ENCODE assay signal across 7 mouse cellular contexts in the genomic region with DNA sequence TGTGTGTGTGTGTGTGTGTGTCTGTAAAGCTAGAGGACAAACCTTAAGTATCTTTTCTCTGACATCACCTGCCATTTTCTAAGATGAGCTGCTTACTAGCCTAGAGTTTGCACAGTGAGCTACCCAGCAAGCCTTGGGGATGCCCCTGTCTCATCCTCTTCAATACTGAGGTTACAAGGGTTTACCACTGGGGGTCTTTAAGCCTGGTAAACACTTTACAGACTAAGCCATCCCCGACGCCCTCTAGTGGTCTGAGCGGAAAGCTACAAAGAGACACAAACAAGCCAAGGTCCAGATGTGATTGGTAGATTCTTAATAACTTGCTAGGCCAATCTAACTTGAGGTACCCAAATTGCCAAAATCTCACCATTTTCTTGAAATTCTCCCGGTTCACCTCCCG.
DNase-seq lines count a peak whose midpoint lies in the region.

No protein-coding gene starts in this region.

- peak; percentile 44 for DNase-seq in left cerebral cortex, postnatal 4 days
- no peak for DNase-seq in left cerebral cortex, adult 18-20 months (ENCODE audit: low spot score in 2 of 2)
- DNase-seq in NIH3T3 (ENCODE audit: low read depth) = peak; percentile 3
- peak; percentile 82 for DNase-seq in embryo, embryonic 11 days
- peak; percentile 88 for DNase-seq in retina, embryonic 14.5 days (ENCODE audit: low spot score)
- DNase-seq in layer of hippocampus, adult 8-10 months (ENCODE audit: low spot score in 2 of 2) = no peak
- DNase-seq in frontal cortex, postnatal 25 days (ENCODE audit: low spot score in 2 of 2) = no peak

- intact Hi-C loops in left cerebral cortex, postnatal 4 days (cut with DNase I) = no loop called here

Comparison
In these comparisons a context has a peak if more than half of its experiments do, and no peak if none do; other contexts are left out.
1. DNase-seq: peak in left cerebral cortex, postnatal 4 days (single experiment), NIH3T3 (single experiment), embryo, embryonic 11 days (single experiment) and retina, embryonic 14.5 days (single experiment); none in left cerebral cortex, adult 18-20 months (0 of 2), layer of hippocampus, adult 8-10 months (0 of 2) and frontal cortex, postnatal 25 days (0 of 2).